Mouse (Mus musculus) kidney, embryonic 15.5 days (tissue): ENCODE data around the gene Nat8f2. TPM values are rescaled to one million over a fixed set of nuclear protein-coding genes. Genes with fewer than 3 reads are reported as not detected.

ENCODE experiments used
- polyA plus RNA-seq: library from polyadenylated mRNA; unstranded; fragments of >200 nt; fragmentation: Nextera tagmentation; extraction: Ambion mirVana; gene quantifications from 2 replicates; pipeline ENCODE4 v1.2.1, GENCODE M21; 2015

The Nat8f2 gene
- polyA plus RNA-seq, 1 experiment from 2014 or later = 1.5 TPM

Other genes starting within 250 kb of the Nat8f2 start
- not detected in 2 replicates for gene Nat8f7, start 156.0 kb downstream of the Nat8f2 start, polyA plus RNA-seq
- 0.13 TPM in 1 of 2 replicates, not detected in the other for gene Nat8f3, start 103.4 kb downstream of the Nat8f2 start, polyA plus RNA-seq
- 0.24 TPM in 1 of 2 replicates, not detected in the other for gene Nat8f6, start 48.2 kb downstream of the Nat8f2 start, polyA plus RNA-seq
- gene Nat8f5, start 48.2 kb downstream of the Nat8f2 start, polyA plus RNA-seq = not detected in 2 replicates
- gene Nat8, start 37.1 kb downstream of the Nat8f2 start, polyA plus RNA-seq = 1.3 TPM in 2 replicates
- gene Nat8f4, start 35.7 kb upstream of the Nat8f2 start, polyA plus RNA-seq = 5.9 and 6.3 TPM in 2 replicates
- 41.0 and 41.6 TPM in 2 replicates for gene Tprkb, start 42.7 kb upstream of the Nat8f2 start, polyA plus RNA-seq
- gene Nat8f1, start 46.5 kb upstream of the Nat8f2 start, polyA plus RNA-seq = 46.6 and 52.7 TPM in 2 replicates
- 44.1 and 45.0 TPM in 2 replicates for gene Dusp11, start 92.5 kb upstream of the Nat8f2 start, polyA plus RNA-seq
- gene Figla, start 147.0 kb upstream of the Nat8f2 start, polyA plus RNA-seq = not detected in 2 replicates
- gene Add2, start 159.5 kb upstream of the Nat8f2 start, polyA plus RNA-seq = 5.9 and 7.2 TPM in 2 replicates